Mouse (Mus musculus) gastrocnemius, adult 2 months (tissue): ENCODE measurements around the gene Col19a1. TPM values are rescaled to one million over a fixed set of nuclear protein-coding genes. Genes with fewer than 3 reads are reported as not detected.

Experiments
- DNase-seq: peaks from one replicate; pipeline ENCODE4 v3.0.0; 2022
- H3K27ac ChIP-seq: fragments of 200-600 bp; 2 replicates; pipeline ENCODE4 v1.8.1; 2022; ENCODE audit warnings: mild to moderate bottlenecking
- H3K4me3 ChIP-seq: fragments of 200-600 bp; 2 replicates; pipeline ENCODE4 v1.8.1; 2022; ENCODE audit warnings: mild to moderate bottlenecking, moderate library complexity
- CTCF ChIP-seq: fragments of 200-600 bp; IDR thresholded peaks from 2 replicates; pipeline ENCODE4 v1.8.1; 2022; ENCODE audit warnings: antibody characterized with exemption, mild to moderate bottlenecking, moderate library complexity
- intact Hi-C: fragments of 180-260 bp; cut with DNase I; formaldehyde crosslinking; loops from one replicate; pipeline ENCODE4 v1.15.1; 2025
- total RNA-seq, 2 experiments: library from RNA; stranded (reverse); gene quantifications; 2 replicates each; pipeline ENCODE4 v1.2.3; 2021

Col19a1 gene
- total RNA-seq, 2 experiments from 2014 or later: 0.50 to 2.0 TPM

GRCm38 (mm10) chr1:24259419-24259818 is 327.9 kb downstream of the Col19a1 start:
- intact Hi-C loops: loop anchor here (10.0 kb wide), 1 partner anchor 435 kb away; no protein-coding TSS in a partner anchor
- no peak for TF ChIP-seq CTCF
- DNase-seq: no peak
- Histone ChIP-seq H3K4me3 (no peak overlapping the region), H3K27ac (no peak overlapping the region)

- TF ChIP-seq CTCF: no peak
- H3K27ac ChIP-seq: no peak overlapping the region
- H3K4me3 ChIP-seq: no peak overlapping the region
- intact Hi-C loops: loop anchor here (10.0 kb wide), 1 partner anchor 433 kb away; no protein-coding TSS in a partner anchor
- no peak for DNase-seq
These were observed 329.3 kb downstream of the Col19a1 start for GRCm38 (mm10) chr1:24257961-24258360.

- intact Hi-C loops: loop anchor here (2.0 kb wide), 1 partner anchor 112 kb away; no protein-coding TSS in a partner anchor
- Histone ChIP-seq H3K4me3 (no peak overlapping the region), H3K27ac (no peak overlapping the region)
- no peak for DNase-seq
- peak; percentile 74 for TF ChIP-seq CTCF
These were observed 338.1 kb downstream of the Col19a1 start for GRCm38 (mm10) chr1:24249105-24249664.

GRCm38 (mm10) chr1:24248294-24249104 is 338.8 kb downstream of the Col19a1 start:
- no peak for DNase-seq
- intact Hi-C loops: loop anchor here (2.0 kb wide), 1 partner anchor 112 kb away; no protein-coding TSS in a partner anchor
- TF ChIP-seq CTCF: no peak
- H3K4me3 ChIP-seq: no peak overlapping the region
- no peak overlapping the region for H3K27ac ChIP-seq

GRCm38 (mm10) chr1:24245700-24246375 is 341.4 kb downstream of the Col19a1 start:
- Histone ChIP-seq H3K4me3 (no peak overlapping the region), H3K27ac (no peak overlapping the region)
- TF ChIP-seq CTCF: no peak
- intact Hi-C loops: no loop called here
- no peak for DNase-seq

- TF ChIP-seq CTCF: no peak
- no peak overlapping the region for H3K27ac ChIP-seq
- intact Hi-C loops: no loop called here
- no peak overlapping the region for H3K4me3 ChIP-seq
- no peak for DNase-seq
These were observed 342.3 kb downstream of the Col19a1 start for GRCm38 (mm10) chr1:24244931-24245330.

GRCm38 (mm10) chr1:24240039-24240691 is 347.1 kb downstream of the Col19a1 start:
- Histone ChIP-seq H3K4me3 (no peak overlapping the region), H3K27ac (no peak overlapping the region)
- DNase-seq: no peak
- intact Hi-C loops: no loop called here
- TF ChIP-seq CTCF: no peak

- Histone ChIP-seq H3K4me3 (no peak overlapping the region), H3K27ac (no peak overlapping the region)
- intact Hi-C loops: no loop called here
- TF ChIP-seq CTCF: no peak
- DNase-seq: no peak
These were observed 350.9 kb downstream of the Col19a1 start for GRCm38 (mm10) chr1:24236330-24236729.

- TF ChIP-seq CTCF: no peak
These were observed 355.6 kb downstream of the Col19a1 start for GRCm38 (mm10) chr1:24231504-24232270.

GRCm38 (mm10) chr1:24230428-24230827 is 356.8 kb downstream of the Col19a1 start:
- intact Hi-C loops: no loop called here
- no peak for TF ChIP-seq CTCF
- Histone ChIP-seq H3K4me3 (no peak overlapping the region), H3K27ac (no peak overlapping the region)
- no peak for DNase-seq

More at GRCm38 (mm10) chr1:24231504-24232270, 355.6 kb downstream of the Col19a1 start:
- intact Hi-C loops: no loop called here
- H3K4me3 ChIP-seq: no peak overlapping the region
- DNase-seq: no peak
- no peak overlapping the region for H3K27ac ChIP-seq

GRCm38 (mm10) chr1:24229552-24229951 is 357.7 kb downstream of the Col19a1 start:
- no peak overlapping the region for H3K4me3 ChIP-seq
- intact Hi-C loops: no loop called here
- no peak for TF ChIP-seq CTCF
- no peak overlapping the region for H3K27ac ChIP-seq
- DNase-seq: no peak
